Mouse (Mus musculus) layer of hippocampus, postnatal 36 days (tissue): ENCODE measurements around the gene Plch1. TPM values are rescaled to one million over a fixed set of nuclear protein-coding genes. Genes with fewer than 3 reads are reported as not detected.

Experiments used
- DNase-seq, 2 experiments: peaks; one replicate each; pipeline ENCODE4 v3.0.0; 2022
- total RNA-seq, 2 experiments: library from RNA; stranded (reverse); gene quantifications; 2 replicates each; pipeline ENCODE4 v1.2.3; 2021

Gene Plch1
- total RNA-seq, 2 experiments from 2014 or later, result 4.7 to 6.2 TPM

DNA sequence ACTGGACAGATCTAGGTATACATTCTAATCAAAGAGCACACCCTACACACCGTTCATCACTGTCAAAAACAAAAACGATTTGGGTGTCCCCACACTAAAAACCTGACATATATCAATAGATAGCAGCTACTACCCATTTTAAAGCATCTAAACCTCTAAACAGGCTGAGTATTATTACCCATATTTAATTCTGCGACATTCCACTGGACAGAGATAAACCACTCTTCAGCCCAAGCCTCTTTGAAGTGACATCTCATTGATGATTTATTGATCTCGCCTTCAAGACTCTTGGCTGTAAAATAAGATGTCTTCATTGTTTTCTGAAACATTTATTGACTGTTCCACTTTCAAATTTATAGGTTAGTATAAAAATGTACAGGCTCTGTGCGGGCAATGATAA lies 46.4 kb downstream of the Plch1 start:
- no peak for DNase-seq

DNA sequence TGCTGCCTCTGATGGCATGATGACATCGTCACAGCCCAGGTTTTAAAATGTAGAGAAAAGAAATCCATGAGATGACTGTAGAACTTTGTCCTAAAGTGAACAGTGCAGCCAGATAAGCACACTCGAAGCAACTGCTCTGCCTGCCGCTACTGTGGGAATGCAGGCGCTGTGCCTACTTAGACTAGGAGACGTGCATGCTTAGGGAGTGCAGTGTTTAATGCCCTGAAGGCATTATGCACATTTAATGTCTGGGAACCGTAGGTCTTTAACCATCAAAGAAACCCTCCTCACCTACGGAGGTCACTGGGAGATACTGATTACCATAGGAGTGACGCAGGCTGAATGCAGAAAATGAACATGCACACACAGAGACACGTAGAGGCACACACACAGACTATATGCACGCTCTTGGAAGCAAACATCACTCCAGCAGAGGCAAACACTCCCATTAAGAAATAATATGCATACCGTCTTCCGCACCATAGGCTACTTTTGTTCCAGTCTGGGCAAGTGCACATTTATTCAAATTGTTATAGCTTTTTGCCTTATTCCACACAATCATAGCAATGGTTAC lies 48.1 kb downstream of the Plch1 start:
- no peak for DNase-seq

DNA sequence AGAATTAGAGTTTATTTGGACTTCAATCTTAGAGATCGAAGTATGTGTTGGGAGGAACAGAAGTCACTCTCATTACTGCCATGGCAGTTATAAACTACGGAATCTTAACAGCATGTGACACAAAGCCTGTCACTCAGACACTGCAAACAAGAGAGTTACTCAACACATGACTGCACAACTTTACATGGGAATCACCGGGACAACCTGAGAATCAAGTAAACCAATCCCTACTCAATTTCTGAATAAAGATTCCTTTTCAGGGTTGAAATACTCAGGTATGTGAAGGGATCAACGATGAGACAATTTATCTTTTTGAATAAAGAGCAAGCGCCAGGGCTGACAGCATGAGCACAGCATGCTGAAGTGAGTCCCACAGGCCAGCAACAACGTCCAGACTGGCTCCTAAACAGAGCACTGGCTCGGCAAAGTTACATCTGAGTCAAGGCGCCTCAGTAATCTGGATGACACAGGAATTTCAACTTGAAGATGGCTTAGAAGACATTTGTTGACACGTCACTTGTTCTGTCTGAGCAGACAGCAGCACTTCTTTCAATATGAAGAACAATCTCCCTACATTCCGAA lies 49.4 kb downstream of the Plch1 start:
- no peak for DNase-seq

DNA sequence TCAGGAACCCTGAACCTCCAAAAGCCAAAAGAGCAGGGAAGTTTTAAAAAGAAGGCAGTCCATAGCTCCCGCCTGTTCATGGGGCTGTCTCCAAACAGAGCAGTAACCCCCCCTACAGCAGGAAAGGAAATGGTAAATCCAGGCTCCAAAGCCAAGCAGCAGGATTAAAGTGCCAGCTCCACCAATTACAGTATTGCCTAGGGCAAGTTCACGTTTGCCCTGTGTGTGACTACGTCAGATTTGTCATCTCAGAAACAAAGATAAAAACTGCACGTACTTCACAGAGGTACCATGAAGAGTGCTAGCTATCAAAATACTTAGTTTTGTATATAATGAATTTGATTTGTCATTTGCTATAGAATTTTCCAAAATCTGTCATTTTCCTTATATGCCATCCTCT lies 55.1 kb downstream of the Plch1 start:
- no peak for DNase-seq

DNA sequence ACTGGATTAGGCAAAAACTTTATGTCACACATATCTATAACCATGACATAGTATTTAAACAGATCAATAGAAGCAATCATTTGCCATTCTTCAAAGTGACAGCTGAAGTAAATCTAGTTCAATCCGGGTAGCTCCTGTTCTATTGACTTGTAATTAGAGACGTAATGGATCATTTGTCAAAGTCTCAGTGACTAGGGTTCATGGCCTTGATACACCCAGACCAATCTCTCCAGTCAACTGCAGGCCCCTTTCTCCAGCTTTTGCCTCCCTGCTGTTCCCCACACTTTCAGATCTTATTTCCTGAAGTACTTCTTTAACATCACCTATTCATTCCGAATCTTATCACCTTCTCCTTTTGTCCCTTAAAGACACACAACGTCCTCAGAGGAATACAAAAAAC lies 56.8 kb downstream of the Plch1 start:
- DNase-seq, result no peak

DNA sequence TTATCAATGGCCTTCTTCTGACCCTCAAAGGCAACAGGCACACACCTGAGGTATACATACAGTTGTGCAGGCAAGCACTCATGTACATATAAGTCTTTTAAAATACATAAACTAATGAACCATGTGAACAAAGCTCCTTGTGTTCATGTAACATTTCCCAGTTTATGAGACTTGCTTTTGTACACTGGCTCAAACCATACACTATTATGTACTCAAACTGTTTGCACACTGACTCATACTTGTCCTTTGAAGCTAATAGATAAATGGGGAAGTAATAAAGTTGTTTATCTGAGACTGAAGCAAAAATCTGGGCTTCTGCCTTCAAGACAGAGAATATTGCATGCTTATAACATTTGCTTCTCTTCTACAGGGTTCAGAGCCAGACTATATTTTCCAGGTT lies 61.5 kb downstream of the Plch1 start:
- DNase-seq, result no peak

DNA sequence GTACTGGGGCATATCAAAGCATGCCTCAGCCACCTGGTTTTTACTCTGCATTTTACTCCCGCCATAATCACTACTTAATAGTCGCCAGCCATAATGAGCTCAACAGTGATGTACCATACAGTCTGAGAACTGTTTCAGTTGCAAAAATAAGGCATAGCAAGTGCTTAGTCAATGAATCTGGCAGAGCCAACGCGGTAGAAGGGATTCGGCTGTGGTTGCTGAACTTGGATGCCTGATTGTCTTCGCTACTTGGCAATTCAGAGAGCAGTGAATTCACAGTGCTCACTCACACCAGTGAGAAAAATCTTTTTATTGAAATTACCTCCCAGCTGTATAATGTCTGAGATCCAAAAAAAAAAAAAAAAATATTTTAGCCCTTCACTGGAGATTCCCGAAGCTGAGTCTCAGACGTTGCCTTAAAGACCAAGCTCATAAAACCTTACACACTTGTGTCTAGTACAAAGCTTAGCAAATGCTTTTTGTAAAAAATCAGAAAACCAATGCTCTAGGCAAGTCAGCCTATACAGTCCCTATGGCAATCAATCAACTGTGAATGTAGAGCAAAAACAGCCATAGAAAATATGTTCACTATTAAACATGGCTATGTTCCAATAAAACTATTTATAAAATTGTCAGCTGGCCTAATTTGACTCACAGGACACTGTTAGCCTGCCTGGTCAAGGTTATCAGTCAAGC lies 62.2 kb downstream of the Plch1 start:
- no peak for DNase-seq

DNA sequence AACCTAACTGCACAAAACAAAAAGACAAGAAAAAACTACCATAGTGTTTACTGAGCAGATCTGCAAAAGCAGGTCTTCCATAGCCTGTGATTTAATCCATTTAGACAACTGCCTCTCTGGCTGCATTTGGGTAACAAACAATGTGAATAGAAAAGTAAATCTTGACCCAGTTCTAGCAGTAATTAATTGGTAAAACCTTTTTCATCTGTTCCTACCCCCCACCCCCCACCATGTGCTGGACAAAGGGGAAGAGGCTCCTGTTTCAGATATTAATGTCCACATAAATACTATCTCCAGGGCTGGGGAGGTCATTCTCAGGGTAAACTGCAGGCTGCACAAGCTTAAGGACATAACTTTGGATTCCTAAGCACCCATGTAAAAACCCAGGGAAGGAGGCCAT lies 63.5 kb downstream of the Plch1 start:
- no peak for DNase-seq

DNA sequence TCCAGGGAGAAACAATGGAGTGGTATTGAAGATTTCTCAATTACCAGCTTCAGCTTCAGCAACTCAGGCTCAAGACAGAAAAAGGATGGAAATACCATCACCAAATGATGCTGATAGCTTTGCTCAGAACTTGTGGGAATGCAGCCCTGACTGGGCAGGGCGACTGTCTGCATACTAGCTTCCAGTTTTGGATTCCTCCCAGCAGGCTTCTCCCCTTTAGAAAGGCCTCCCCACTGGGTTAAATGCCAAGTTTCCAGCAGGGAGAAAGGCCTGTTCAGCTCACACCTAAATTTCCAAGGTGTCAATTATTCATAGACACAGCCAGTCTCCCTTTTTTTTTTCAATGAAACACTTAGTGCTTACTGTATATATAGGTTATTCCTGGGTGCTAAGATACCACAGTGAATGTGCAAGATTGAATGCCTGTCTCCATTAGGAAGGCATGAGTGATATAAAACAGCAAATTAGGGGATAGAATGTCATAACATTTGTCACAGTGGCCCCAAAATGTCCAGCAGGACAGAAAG lies 75.3 kb downstream of the Plch1 start:
- DNase-seq, result no peak

DNA sequence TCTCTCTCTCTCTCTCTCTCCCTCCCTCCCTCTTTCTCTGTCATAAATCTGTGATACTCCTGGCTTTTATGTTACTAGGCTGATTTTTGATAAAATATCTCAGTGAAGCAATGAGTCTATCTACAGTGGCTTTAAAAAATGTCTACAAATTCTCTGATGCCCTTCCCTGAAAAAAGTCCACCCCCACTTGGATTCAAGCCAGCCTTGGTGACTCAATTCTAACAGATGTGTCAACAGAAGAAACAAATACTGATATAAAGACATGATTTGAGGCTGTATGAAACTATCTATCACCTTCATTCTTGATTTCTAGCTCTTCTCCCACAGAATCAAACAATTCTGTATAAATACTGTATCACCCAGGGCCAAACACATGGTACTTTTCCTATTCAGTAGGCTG lies 76.6 kb downstream of the Plch1 start:
- DNase-seq, result no peak

DNA sequence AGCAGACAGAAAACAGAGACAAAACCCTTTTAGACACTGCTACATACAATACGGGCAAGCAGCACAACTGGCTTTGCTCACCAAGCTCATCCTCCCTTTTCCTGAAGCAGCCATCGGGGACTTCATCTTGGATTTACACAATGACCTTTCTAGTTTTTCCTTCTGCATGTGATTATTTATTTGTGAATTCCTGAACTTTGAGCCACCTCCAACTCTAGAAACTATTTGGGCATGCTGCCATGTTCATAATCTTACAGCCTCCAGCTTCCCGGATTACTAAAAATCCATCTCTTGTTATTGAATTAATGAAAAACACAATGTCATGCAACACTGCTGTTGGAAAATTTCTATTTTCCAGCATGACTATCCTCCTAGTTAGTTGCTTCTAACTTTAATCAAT lies 84.1 kb downstream of the Plch1 start:
- no peak for DNase-seq

DNA sequence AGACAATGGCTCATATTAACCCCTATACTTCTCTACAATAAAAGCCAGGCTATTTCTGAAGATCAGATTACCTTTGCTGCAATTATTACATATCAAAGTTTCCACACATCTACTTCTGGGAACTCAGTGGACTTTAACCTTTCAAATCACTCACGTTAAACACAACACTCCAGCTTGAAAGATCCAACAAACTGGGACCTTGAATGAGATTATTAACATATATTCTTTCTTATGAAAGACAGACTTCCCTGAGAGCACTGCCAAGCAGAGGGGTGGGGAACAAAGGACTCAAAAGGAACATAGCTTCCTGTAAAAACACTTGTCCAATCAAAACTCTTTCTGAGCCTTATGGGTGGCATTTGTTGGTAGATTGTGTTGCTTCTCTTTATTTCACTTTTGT lies 85.1 kb downstream of the Plch1 start:
- no peak for DNase-seq

DNA sequence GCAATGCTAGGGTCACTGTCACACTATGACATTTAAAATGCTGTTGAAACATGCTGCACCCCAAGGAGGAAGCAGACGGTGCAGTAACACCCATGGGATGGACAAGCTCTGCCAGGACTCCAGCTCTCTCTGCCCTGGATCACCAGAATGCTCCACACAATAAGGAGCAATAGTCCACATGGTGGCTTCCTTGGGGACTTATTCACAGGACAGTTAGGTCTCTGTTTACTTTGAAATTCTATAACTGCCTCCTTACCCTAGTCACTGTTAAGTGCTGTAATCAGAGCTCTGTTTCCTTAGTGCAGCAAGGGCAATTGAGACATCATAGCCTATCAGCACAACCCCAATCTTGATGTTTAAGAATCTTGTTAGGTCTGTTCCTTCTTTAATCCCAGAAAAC lies 92.4 kb downstream of the Plch1 start:
- no peak for DNase-seq

DNA sequence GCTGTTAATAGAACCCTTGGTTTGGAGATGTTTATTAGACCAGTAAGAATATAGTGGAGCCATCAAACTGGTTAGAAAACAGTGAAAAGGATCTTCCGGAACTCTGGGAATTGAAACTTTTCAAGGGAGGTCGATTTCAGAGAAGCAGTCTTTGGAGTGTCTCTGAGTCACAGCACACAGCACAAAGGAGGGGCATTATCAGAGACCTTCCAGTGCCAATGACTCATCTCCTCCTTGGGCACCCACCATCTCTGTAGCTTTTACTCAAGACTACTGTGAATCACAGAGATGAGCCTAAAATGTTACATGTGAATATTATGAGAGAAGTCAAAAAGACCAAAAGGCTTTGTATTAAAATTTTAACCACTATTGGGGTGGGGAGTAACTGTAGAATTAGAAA lies 93.8 kb downstream of the Plch1 start:
- no peak for DNase-seq

DNA sequence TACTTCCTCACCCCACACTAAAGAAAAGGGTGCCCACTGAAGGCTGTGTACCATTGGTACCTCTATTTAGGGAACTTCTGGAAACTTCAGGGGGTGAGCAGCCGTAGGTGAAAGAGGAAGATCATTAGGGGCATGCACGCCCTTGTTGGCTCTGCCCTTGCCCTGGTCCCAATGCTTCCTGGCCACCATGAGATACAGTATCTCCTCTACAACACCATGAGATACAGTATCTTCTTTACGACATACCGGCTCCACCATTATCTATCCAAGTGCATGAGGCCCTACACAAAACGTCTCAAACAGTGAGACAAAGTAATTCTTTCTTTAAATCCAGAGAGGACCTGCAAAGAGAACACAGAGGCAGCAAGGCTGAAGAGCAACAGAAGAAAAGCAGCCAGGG lies 98.6 kb downstream of the Plch1 start:
- no peak for DNase-seq

DNA sequence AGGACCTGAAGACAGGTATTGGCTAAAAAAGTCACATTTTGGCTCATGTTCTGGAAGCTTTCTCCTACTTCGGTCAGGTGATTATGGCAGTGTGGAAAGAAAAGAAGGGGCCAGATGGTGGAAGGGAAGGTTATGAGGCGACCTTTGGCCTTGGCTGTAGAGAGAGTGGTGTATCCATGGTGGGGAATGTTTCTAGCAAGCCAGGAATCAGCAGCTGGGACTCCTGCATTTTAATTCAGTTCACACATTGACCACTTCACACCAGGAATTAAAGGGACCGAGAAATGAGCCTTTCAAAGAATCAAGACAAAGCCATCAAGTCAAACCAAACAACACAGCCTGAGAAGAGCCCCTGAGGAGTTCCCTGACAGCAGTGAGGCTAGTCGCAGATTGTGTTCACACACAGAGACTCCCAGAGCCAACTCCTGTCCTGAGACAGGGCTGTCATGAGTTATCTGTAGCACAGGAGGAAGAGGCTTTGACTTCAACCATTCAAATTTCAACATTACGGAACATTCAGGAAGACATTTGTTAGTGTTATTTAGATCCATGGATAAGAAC lies 112.4 kb downstream of the Plch1 start:
- DNase-seq, result no peak

DNA sequence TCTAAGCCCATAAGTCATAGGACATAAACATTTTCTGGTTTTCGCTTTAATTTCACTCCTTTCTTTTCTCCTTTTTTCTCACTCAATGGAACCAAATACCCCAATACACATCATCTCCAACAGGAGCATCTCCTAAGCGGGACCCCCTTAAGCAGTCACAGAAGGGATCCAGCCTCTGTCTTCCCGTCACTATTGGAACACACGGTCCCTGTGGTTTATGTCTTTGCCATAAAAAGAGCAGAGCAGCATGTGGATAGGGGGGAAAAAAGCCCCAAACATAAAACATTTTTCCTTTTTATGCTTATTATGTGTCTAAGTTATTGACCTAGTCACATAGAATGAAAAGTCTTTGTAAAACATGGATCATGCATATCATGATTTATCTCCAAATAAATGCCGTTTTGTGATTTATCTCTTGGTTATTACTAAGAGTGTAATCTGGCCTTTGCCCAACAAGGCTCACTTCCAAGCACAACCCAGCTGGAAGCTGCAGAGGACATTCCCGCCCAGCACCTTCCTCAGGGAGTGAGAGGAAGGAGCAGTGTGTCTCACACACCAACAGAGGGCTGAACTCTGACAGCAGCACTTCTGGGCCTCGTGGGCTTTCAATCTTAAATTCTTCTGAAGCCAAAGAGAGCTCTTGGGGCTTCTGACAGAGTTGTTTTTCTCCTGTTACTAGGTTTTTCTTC lies 126.5 kb downstream of the Plch1 start:
- DNase-seq, result no peak

DNA sequence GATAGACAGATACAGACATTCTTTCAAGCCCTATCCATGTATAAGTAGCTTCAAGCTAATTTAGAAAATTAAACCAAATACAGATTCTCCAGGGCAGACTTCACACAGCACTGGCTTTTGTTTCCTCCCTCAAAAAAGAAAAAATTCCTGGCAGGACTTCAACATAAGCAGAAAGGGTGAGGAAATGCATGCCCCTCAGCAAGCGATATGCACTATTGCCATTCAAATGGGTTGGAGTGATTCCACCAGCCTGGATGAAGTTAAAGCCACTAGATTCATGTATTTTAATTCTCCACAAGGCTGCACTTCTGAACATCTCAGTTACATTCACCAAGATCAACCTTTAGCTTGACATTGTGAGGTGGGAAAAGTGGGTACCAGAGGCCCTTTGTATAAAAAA lies 138.5 kb downstream of the Plch1 start:
- DNase-seq, result no peak

DNA sequence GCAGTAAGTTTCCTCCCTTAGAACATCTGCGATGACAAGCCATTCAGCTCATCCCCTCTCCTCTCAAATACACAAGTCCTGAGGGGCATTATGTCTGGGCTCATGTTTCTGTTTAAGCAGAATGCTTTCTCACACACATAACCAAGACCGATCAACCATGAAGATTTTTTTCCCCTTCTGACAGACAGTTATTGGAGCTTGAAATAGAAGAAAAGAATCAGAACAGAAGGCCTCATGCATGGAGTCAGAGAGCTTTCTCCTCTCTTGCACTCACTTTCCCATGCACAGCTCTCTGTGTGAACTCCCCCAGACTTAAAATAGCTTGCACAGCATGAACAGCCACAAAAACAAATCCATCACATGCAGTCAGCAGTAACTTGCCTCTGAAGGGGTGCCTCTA lies 159.2 kb downstream of the Plch1 start:
- no peak for DNase-seq

DNA sequence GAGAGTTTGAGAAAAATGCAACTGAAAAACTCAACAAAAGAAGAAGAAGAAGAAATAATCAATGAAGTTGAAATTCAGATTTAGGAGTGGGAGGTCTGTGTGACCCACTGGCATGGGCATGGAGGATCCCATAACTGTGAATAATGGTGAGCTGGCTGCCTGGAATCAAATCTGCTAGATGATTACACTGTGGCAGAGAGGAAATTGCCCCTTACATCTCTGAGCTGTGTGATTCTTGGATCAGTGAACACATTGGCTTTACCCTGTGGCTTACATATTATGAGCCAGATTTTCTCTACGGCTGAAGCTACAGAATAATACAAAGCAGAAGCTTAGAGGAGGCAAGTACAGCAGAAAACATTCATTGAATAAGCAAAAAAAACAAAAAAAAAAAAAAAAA lies 170.9 kb downstream of the Plch1 start:
- DNase-seq, result no peak

DNA sequence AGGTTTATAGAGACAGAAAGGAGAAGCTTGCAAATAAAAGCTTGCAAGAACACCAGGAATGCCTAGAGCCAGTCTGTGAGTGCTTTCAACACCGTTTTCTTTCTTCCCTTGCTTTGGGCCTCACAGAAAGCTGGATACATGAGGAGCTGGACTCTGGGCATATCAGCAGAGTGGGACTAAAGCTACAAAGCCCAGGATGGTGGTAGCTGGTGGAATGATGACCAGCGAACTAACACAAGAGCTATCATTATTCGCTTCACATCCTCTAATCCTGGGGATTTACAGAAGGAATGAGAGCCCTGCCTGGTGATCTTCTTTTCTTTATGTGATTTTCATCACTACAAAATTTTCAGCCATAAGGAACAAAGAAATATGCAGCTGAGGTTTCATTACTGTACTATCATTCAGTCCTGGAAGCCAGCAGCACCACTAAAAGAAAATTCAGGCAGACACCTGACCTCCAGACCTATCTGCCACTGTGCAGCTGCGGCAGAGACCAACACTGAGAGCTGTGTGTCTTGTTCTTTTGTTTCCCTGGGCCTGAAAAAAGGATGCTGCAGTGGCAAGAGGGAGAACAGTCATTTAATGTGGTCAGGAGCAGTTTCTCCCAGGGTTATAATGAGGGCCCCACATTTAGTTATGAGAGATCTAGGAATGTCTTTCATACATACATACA lies 172.5 kb downstream of the Plch1 start:
- no peak for DNase-seq

DNA sequence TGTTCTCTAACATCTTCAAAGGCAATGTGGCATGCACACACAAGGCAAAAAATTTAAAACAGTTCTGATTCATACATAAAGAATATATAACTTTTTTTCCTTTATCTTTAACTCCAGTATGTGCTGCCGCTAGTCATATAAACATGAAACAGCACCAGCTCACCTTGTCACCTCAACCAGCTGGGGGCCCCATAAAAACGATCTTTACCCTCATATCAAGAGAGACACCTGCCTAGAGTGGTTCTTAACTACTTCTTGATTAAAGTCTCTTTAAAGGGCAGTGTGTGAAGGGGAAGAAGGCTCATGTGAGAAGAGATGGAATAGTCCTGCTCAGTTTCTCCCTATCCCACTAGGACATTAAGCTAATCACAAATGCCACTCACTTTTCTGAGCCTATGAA lies 205.6 kb downstream of the Plch1 start:
- no peak for DNase-seq

DNA sequence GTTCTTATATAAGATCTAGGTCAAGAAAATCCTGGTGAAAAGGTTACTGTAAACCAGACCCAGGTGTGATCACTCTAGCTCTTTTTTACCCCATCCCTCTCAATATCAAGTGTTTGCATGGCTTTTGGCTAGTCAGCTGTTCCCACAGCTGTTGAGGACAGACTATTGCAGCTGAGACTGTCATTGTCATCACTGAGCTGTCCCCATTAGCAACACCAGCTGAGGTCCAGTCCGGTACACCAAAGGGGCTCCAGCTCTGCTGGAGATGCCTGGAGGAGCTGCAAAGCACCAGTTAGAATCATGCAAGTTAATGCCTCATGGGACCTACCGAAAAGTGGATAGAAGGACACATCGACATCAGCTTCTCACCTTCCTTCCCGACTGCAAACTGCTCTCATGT lies 206.5 kb downstream of the Plch1 start:
- DNase-seq, result no peak
